Mouse (Mus musculus) adrenal gland, postnatal 25 days (tissue): ENCODE results near the gene Zbtb7b. TPM values are rescaled to one million over a fixed set of nuclear protein-coding genes. Genes with fewer than 3 reads are reported as not detected.
"Not testable (repeated sequence)": the region's sequence is repeated elsewhere in the genome, so short reads cannot be mapped to it uniquely, and the experiment has no call there.

Experiments
- DNase-seq: peaks from one replicate; pipeline ENCODE4 v3.0.0; 2021; ENCODE audit warnings: mixed read lengths
- long read RNA-seq: library from polyadenylated mRNA; stranded (forward); transcript quantifications from one replicate; pipeline ENCODE4 v2.0.0, GENCODE M21; 2021
- total RNA-seq: library from RNA; stranded (reverse); gene quantifications from 2 replicates; pipeline ENCODE4 v1.2.3, GENCODE M21; 2021

Zbtb7b gene
- total RNA-seq, result 98.2 and 110 TPM in 2 replicates
- long read RNA-seq, partial matches to known transcripts, result 13 of 26 reads
- long read RNA-seq, other reads (novel, unspliced or antisense), result 10 of 26 reads

- DNase-seq, result peak; percentile 86
These were observed at the start of gene Zbtb7b for GRCm38 (mm10) chr3:89394006-89394893. TSS of gene Zbtb7b (minus strand) at chr3:89394776.

- DNase-seq, result peak; percentile 70
These were observed 46.1 kb upstream of the Zbtb7b start for GRCm38 (mm10) chr3:89440691-89441090.

- DNase-seq, result no peak
These were observed 42.7 kb upstream of the Zbtb7b start for GRCm38 (mm10) chr3:89437269-89437668.

DNA sequence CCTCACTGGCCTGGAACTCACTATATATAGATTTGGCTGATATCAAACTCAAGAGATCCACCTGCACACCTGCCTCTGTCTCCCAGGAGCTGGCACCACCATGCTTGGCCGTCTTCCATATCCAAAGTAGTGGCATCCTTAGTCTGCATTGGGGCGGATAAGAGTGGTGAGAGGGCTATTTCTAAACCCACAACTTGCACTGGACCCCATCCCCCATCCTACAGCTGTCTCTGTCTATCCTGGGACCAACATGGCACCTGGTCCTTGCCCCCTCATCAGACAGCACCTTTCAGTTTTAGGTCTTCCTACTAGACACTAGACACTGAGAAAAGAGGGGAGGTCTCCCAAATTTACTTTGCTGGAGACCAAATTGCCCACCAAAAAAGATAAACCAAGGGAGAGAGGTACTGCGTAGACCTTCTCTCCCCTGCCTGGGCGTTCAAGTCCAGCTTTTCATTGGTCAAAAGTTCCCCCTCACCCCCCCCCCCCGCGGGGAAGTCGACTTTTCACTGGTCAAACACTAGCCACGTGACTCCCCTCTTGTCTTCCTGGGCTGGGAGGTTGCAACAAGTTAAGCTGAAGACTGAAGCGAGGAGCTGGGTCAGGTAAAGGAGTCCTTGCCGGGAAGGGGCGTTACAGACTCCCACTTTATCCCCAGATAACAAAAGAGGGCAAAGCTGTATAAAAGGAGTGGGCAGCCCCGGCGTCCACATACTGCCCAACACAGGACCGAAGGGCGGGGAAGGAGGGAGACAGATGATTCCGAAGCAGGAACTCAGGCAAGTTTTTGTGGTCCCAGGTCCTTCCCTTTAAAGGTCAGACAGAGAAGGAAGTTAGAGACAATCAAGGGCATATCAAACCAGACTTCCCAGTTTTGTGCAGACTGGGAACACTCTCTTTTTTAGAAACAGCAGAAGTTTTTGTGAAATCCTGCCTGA is 41.9 kb upstream of the Zbtb7b start, which contains the start of gene Pbxip1:
Pbxip1 (plus strand) TSS at position 531 of the 938 bp plus-strand sequence.
- DNase-seq, result peak; percentile 67

DNA sequence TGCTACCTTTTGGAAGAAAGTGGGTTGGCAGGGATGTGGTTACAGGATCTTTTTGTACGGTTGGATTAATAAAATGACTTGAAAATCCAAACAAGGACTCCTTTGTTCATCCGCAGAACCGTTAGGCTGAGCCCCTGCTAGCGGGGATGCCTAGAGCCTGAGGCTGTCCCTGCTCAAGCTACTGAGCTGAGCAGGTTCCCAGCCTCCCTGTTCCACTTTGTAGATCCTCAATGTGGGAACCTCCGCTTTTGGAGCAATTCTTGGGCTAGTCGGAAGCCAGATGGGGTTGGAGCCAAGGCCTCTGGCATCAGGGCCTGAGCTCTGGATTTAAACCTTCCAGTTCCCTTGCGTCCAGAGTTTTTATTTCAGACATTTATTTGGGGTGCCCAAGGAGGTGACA is 40.5 kb upstream of the Zbtb7b start:
- no peak for DNase-seq

DNA sequence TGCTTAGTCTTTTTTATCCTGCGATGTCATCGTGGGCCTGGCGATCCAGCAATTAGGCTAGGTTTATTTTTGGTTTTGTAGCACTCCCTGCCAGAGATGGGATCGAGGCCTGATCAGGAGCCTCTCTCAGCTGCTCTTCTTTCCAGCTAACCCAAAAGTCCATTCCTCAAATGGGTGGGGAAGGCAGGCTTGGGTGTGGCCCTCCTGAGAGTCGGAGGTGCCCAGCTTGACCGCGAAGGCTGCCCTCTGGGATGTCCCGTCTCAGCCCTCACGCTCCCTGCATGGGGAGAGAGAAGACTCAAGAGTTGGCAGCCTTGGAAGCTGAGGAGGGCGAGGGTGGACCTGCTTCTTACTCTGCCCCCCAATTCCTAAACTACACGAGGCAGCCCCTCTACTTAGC is 40.0 kb upstream of the Zbtb7b start:
- DNase-seq, result no peak

GRCm38 (mm10) chr3:89432606-89433005 is 38.0 kb upstream of the Zbtb7b start:
- no peak for DNase-seq

GRCm38 (mm10) chr3:89430171-89431159 is 35.9 kb upstream of the Zbtb7b start, which contains the start of gene Pygo2:
TSS of gene Pygo2 (plus strand) at chr3:89430214.
- peak; percentile 96 for DNase-seq

DNA sequence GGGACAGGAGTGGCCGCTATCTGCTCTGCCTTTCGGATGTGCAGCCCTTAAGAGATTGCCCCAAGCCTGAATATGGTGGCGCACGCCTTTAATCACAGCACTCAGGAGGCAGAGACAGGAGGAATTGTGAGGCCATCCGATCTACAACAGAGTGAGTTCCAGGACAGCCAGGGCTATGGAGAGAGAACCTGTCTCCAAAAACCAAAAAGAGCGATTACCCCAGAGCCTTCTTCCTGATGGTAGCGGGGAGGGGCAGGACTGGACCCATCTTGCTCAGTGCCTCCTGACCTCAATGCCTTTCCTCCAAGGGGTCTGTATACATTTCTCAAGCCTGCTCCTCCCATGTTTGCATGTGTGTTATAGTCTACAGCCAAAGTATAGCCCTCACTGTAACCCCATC is 34.4 kb upstream of the Zbtb7b start:
- DNase-seq, result not testable (repeated sequence)

GRCm38 (mm10) chr3:89425876-89426275 is 31.3 kb upstream of the Zbtb7b start:
- DNase-seq, result no peak

DNA sequence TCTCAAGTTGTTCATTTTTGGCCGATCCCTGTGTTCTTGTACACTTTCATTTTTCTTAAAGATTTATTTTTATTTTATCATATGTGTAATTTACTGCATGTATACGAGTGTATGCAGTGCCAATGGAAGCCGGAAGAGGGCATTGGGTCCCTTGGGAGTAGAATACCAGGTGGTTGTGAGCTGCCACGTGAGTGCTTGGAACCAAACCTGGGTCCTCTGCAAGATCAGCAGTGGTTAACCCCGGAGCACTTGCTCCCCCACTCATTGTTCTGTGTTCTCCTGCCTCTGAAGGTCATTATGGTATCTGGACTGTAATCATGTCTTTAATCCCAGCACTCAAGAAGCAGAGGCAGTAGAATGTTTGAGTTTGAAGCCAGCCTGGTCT is 30.6 kb upstream of the Zbtb7b start:
- no peak for DNase-seq

GRCm38 (mm10) chr3:89424416-89425140 is 30.0 kb upstream of the Zbtb7b start:
- DNase-seq, result no peak

DNA sequence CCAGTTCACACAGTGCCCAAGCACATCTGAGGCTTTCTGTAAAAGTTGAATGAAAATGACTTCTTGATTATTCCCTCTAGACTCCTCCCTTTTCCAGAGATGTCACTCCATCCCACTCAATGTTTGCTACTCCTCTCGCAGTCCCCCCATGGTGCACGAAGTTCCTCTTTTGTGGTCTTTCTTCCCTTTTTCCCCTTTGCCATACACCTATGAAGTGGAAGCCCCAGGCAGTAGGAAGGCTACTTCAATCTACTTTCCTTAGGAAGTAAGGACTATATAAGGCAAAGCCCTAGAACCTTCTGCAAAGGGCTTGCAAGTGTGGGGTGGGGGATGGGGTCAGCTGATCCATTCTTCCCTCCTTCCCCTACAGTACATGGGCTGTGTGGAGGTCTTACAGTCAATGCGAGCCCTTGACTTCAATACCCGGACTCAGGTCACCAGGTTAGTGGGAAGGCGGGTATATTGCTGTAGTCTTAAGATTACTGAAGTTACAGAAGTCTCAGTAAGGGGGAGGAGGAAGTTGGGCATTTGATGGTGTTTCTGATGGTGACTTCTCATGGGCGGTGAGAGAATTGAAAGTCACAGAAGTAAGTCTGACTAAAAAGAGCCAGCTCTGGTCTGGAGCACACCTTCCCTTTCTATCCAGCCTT is 28.1 kb upstream of the Zbtb7b start:
- no peak for DNase-seq

GRCm38 (mm10) chr3:89421810-89422473 is 27.4 kb upstream of the Zbtb7b start:
- no peak for DNase-seq

DNA sequence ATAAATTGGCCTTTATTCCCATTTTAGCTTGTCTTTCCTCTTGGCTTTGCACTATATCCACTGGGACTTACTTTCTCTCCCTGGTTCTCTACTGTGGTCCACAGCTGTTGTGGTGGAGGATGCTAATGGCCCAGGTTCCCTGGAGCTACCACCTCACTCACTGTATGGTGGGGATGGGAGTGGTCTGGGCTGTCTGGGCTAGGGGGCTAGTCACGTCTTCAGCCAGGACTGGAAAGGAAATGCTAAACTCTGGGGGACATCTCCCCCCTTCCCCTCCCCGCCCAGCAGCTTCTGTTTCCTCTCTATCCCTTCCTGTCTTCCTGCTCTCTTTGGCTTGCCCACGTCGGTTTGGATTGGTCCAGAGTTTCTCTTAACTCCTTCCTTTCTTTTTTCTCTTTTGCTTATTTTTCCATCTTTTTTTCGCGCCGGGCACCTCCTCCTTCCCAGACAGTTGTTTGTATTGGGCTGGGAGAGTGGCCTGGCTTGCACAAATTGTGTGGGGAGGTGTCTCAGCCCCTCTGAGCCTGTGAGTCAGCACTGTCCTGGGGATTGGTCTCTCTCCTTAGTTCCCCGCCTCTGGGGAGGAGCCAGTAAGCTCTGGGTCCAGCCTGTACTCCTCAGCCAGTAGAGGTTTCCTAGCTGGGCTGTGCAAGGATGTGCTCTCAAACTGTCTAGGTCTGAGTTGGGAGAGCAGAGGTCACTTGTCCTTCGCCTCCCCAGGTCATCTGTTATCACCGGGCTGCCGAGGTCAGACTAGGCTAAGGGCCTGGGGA is 26.6 kb upstream of the Zbtb7b start:
- DNase-seq, result peak; percentile 74

- DNase-seq, result no peak
These were observed 25.8 kb upstream of the Zbtb7b start for GRCm38 (mm10) chr3:89420421-89420820.

DNA sequence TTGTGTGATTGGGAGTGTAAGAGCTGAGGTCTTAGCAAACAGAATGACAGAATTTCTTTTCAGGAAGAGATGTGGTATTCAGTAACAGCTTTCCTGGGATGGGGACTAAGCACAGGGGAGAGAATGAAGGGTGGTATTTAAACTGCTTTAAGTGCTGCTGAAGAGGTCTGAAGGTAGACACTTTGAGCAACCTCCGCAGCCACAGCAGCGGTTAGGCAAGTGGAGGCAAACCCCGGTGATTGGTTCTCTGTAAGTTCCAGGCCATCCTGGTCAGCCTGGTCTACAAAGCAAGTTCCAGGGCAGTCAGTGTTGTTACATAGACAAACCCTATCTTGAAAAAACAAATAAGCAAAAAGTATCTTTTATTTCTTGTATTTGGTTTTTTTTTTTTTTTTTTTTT is 25.4 kb upstream of the Zbtb7b start:
- no peak for DNase-seq

DNA sequence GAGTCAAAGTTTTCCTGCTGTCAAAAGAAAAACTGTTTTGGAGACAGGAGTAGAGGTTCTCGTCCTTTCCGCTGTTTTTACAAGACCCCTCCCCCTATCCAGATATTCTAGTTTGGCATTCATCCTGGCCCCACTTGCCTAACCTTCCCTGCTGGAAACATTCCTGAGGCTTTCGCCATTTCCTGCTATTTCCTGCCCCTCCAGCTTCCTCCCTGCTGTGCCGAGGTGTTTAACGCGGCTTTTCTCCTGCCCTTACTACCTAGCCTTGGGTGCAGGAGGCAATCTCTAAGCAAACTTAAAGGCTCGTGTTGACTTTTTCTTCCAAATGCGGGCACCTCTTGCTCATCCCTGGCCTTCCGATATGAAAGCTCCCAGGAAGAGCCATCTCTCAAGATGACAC is 25.0 kb upstream of the Zbtb7b start:
- DNase-seq, result peak; percentile 48

- DNase-seq, result peak; percentile 82
These were observed 24.3 kb upstream of the Zbtb7b start for GRCm38 (mm10) chr3:89418861-89419250.
